Mouse (Mus musculus) adrenal gland, postnatal 25 days (tissue): Measurements from ENCODE around the gene Nudt7. TPM values are rescaled to one million over a fixed set of nuclear protein-coding genes. Genes with fewer than 3 reads are reported as not detected.

Experiments used
- DNase-seq: peaks from one replicate; pipeline ENCODE4 v3.0.0; 2021; ENCODE audit warnings: mixed read lengths
- long read RNA-seq: library from polyadenylated mRNA; stranded (forward); transcript quantifications from one replicate; pipeline ENCODE4 v2.0.0, GENCODE M21; 2021
- total RNA-seq: library from RNA; stranded (reverse); gene quantifications from 2 replicates; pipeline ENCODE4 v1.2.3, GENCODE M21; 2021

The Nudt7 gene
- 59.8 and 63.5 TPM in 2 replicates for total RNA-seq
- long read RNA-seq, transcript Nudt7-203 (4 exons, 2,795 nt), result minor isoform, 17 of 345 reads
- long read RNA-seq, transcript Nudt7-201 (3 exons, 935 nt), result minor isoform, 10 of 345 reads
- long read RNA-seq, transcript Nudt7-202 (4 exons, 3,543 nt), result major isoform, 227 of 345 reads
- long read RNA-seq, transcript Nudt7-204 (3 exons, 707 nt), result minor isoform, 12 of 345 reads
- long read RNA-seq, partial matches to known transcripts, result 40 of 345 reads
- long read RNA-seq, other reads (novel, unspliced or antisense), result 31 of 345 reads

- peak; percentile 90 for DNase-seq
Measured at GRCm38 (mm10) chr8:114133510-114134362, at the start of gene Nudt7. Gene Nudt7 (plus strand): TSS chr8:114133557.

- no peak for DNase-seq
Measured at GRCm38 (mm10) chr8:114087932-114088331, 45.4 kb upstream of the Nudt7 start.

GRCm38 (mm10) chr8:114090736-114091135 lies 42.6 kb upstream of the Nudt7 start:
- DNase-seq, result no peak

- no peak for DNase-seq
Measured at GRCm38 (mm10) chr8:114093321-114093720, 40.0 kb upstream of the Nudt7 start.

- peak; percentile 15 for DNase-seq
Measured at GRCm38 (mm10) chr8:114094526-114094925, 38.8 kb upstream of the Nudt7 start.

GRCm38 (mm10) chr8:114100561-114101206 lies 32.7 kb upstream of the Nudt7 start:
- no peak for DNase-seq

GRCm38 (mm10) chr8:114103401-114103800 lies 30.0 kb upstream of the Nudt7 start:
- DNase-seq, result no peak

- DNase-seq, result no peak
Measured at GRCm38 (mm10) chr8:114105971-114106370, 27.4 kb upstream of the Nudt7 start.

GRCm38 (mm10) chr8:114109365-114110140 lies 23.8 kb upstream of the Nudt7 start:
- no peak for DNase-seq

GRCm38 (mm10) chr8:114115076-114115475 lies 18.3 kb upstream of the Nudt7 start:
- no peak for DNase-seq

- no peak for DNase-seq
Measured at GRCm38 (mm10) chr8:114116049-114116448, 17.3 kb upstream of the Nudt7 start.

GRCm38 (mm10) chr8:114117439-114117838 lies 15.9 kb upstream of the Nudt7 start:
- DNase-seq, result no peak

GRCm38 (mm10) chr8:114121781-114122180 lies 11.6 kb upstream of the Nudt7 start:
- DNase-seq, result peak; percentile 12

GRCm38 (mm10) chr8:114123611-114124010 lies 9.7 kb upstream of the Nudt7 start:
- no peak for DNase-seq

GRCm38 (mm10) chr8:114124084-114124750 lies 9.1 kb upstream of the Nudt7 start:
- no peak for DNase-seq

GRCm38 (mm10) chr8:114130838-114131237 lies 2.5 kb upstream of the Nudt7 start:
- DNase-seq, result no peak

GRCm38 (mm10) chr8:114131421-114131820 lies 1.9 kb upstream of the Nudt7 start:
- no peak for DNase-seq

- DNase-seq, result no peak
Measured at GRCm38 (mm10) chr8:114133050-114133509, 277 bp upstream of the Nudt7 start.

- DNase-seq, result no peak
Measured at GRCm38 (mm10) chr8:114136750-114137149, 3.4 kb downstream of the Nudt7 start.

- no peak for DNase-seq
Measured at GRCm38 (mm10) chr8:114137181-114137580, 3.8 kb downstream of the Nudt7 start.

GRCm38 (mm10) chr8:114140437-114140836 lies 7.1 kb downstream of the Nudt7 start:
- no peak for DNase-seq
